Mouse (Mus musculus) lung, postnatal 0 days (tissue): ENCODE measurements around the gene Nkx2-5.

ENCODE experiments used
- CTCF ChIP-seq: IDR thresholded peaks from 2 replicates; pipeline ENCODE4 v1.5.1; 2016; ENCODE audit warnings: antibody characterized with exemption, mild to moderate bottlenecking
- EP300 ChIP-seq: IDR thresholded peaks from 2 replicates; pipeline ENCODE4 v1.6.1; 2016; ENCODE audit warnings: antibody characterized with exemption, mild to moderate bottlenecking, control low read depth

- no peak for TF ChIP-seq EP300
- TF ChIP-seq CTCF, result no peak
These were observed 1.6 kb downstream of the Nkx2-5 start for GRCm38 (mm10) chr17:26843229-26843567.
